Mouse (Mus musculus) neural tube, embryonic 13.5 days (tissue): ENCODE results near the gene Calcoco1. TPM values are rescaled to one million over a fixed set of nuclear protein-coding genes. Genes with fewer than 3 reads are reported as not detected.
A peak's percentile ranks its signal among the peaks of the same experiment; 100 is the strongest.

Source experiments
- ATAC-seq: fragments of 200-750 bp; cut with Nextera tagmentation; 2 replicates; pipeline ENCODE4 v1.8.0; 2017; ENCODE audit warnings: low read depth, mild to moderate bottlenecking, moderate TSS enrichment, moderate library complexity
- H3K27ac ChIP-seq: fragments of 300-500 bp; sonication (generic); replicated peaks from 2 replicates; pipeline ENCODE4 v1.5.1; 2015; ENCODE audit warnings: moderate library complexity, mild to moderate bottlenecking, inconsistent platforms
- H3K27me3 ChIP-seq: fragments of 300-500 bp; sonication (generic); 2 replicates; pipeline ENCODE4 v1.6.1; 2015; ENCODE audit warnings: mild to moderate bottlenecking, inconsistent platforms
- H3K36me3 ChIP-seq: fragments of 300-500 bp; sonication (generic); 2 replicates; pipeline ENCODE4 v1.6.1; 2015; ENCODE audit warnings: mild to moderate bottlenecking, inconsistent platforms
- H3K4me1 ChIP-seq: fragments of 300-500 bp; sonication (generic); replicated peaks from 2 replicates; pipeline ENCODE4 v1.6.1; 2015; ENCODE audit warnings: inconsistent platforms
- H3K4me2 ChIP-seq: fragments of 300-500 bp; sonication (generic); 2 replicates; pipeline ENCODE4 v1.6.1; 2015; ENCODE audit warnings: inconsistent platforms, mild to moderate bottlenecking, moderate library complexity
- H3K4me3 ChIP-seq: fragments of 300-500 bp; sonication (generic); 2 replicates; pipeline ENCODE4 v1.5.1; 2015; ENCODE audit warnings: mild to moderate bottlenecking, inconsistent platforms
- H3K9ac ChIP-seq: fragments of 300-500 bp; sonication (generic); 2 replicates; pipeline ENCODE4 v1.6.1; 2015; ENCODE audit warnings: moderate library complexity, mild to moderate bottlenecking, inconsistent platforms
- H3K9me3 ChIP-seq: fragments of 300-500 bp; sonication (generic); 2 replicates; pipeline ENCODE4 v1.6.1; 2016; ENCODE audit warnings: inconsistent platforms
- WGBS: fragments of 180-500 bp; shearing (Covaris S2); methylation state at CpG from one replicate; pipeline ENCODE4 v1.1.7; 2015; 5-methylcytosine and 5-hydroxymethylcytosine counted together
- polyA plus RNA-seq: library from polyadenylated mRNA; unstranded; fragments of >200 nt; fragmentation: Nextera tagmentation; extraction: Ambion mirVana; gene quantifications from 2 replicates; pipeline ENCODE4 v1.2.1, GENCODE M21; 2015

Gene Calcoco1
- polyA plus RNA-seq, 1 experiment from 2014 or later: 35.7 TPM

DNA sequence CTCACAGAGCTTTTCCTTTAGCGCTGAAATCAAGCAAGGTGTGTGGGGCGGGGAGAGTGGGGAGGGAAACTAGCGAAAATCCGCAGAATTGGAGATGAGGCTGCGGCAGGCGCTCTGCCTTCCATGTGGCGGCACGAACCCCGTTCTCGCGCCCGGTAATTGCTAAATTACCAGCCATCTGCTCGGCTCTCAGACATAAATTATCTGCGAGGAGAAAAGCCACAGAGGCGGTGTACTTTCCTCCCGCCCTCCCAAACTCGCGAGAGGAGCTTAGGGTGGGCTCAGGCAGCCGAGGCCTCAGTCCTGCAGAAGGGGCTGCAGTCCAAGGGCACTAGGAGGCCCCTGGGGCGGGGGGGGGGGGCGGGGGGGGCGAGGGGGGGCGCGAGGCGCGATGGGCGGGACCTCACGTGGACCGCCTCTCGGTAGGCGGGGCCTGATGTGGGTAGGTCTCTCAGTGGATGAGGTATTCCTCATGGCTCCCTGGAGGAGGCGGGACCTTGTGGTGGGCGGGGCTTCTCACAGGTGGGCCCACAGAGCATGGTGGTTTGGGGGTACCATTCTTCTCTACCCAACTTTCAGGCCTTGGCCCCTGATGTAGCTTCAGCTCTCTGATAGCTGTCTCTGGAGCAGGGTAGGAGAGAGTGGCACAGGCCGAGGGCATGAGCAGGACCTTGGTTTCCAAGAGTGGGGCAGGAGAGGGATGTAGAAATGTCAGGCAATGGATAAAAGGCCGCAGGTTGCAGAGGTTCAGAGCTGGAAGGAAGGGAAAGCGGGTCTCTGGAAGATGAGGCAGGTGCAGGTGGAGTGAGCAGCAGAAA, 14.4 kb upstream of the Calcoco1 start:
- peaks cover 54% of the 10 kb centered on the region for H3K4me1 ChIP-seq
- H3K27me3 ChIP-seq: peaks cover 59% of the 10 kb centered on the region
- H3K36me3 ChIP-seq: no peaks in the 10 kb centered on the region
- peak overlapping the region; percentile 37 for H3K4me2 ChIP-seq
- ATAC-seq: peak; percentile 28
- H3K27ac ChIP-seq: peak overlapping the region; percentile 89
- H3K9me3 ChIP-seq: no peaks in the 10 kb centered on the region
- WGBS: 10% methylated on average over 36 of the region's 36 CpGs
- H3K4me3 ChIP-seq: 0 out of 2 replicates have a peak overlapping the region, but pooled peaks have one; percentile 3
- H3K9ac ChIP-seq: no peak overlapping the region

DNA sequence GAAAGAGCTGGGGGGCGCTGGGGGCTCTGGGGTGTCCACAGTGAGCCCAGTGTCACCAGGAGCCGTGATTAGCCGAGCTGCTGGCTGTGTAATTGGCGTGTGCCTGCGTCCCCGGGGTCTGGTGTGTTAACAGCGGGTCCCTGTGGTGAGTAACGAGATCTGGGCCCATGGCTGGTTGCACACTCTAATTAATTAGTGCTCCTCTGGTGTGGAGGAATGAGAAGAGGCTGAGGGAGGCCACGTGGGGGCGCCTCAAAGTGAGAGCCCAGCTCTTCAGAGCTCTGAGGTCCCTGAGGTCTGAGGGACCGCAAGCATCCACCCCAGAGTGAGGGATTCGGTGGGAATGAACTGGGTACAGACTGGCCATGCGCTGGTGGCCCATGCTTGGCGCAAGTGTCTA, 13.1 kb upstream of the Calcoco1 start:
- Histone ChIP-seq H3K27me3 (peaks cover 49% of the 10 kb centered on the region), H3K36me3 (no peaks in the 10 kb centered on the region), H3K4me3 (no peak overlapping the region), H3K4me1 (peaks cover 54% of the 10 kb centered on the region), H3K27ac (peak overlapping the region; percentile 89), H3K9ac (no peak overlapping the region), H3K9me3 (no peaks in the 10 kb centered on the region), H3K4me2 (no peak overlapping the region)
- ATAC-seq: no peak
- whole genome bisulfite sequencing: 35% methylated on average over 14 of the region's 14 CpGs

DNA sequence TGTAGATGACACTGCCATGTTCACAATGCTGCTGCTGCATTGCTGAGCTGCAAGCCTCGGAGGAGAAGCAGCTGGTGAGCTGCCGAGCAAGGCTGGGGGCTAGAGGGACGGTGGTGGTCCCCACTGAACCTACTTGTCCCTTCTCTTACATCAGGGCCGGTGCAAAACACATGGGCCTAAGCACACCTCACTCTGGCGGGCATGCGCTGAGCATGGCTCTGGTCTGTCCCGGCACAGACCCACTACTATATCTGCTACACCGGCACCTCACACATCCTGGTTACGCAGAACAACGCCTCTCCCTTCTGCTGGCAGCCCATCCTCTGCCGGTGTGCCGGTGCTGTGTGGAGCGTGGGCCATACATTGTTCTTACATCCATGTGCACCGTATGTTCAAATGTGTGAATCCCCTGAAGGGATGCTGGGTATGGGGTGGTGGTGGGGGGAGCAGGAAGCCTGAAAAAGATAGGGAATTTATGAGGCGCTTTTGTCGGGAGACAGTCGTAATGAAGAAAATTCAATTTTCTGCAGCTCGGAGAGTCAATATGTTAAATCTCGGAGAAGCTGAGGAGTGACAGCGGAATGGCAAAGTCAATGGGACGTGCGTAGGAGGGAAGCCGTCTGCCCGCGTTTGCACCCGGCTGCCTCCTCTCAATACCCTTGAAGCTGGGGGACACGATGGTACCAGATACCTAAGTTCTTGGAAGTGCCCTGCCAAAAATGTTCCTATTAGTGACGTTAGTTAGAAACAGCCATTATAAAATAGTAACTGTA, 12.0 kb upstream of the Calcoco1 start:
- H3K4me1 ChIP-seq: peaks cover 54% of the 10 kb centered on the region
- H3K9me3 ChIP-seq: no peaks in the 10 kb centered on the region
- no peak overlapping the region for H3K9ac ChIP-seq
- H3K27ac ChIP-seq: peak overlapping the region; percentile 89
- no peak overlapping the region for H3K4me2 ChIP-seq
- no peaks in the 10 kb centered on the region for H3K36me3 ChIP-seq
- WGBS: 71% methylated on average over 28 of the region's 28 CpGs
- peaks cover 47% of the 10 kb centered on the region for H3K27me3 ChIP-seq
- no peak overlapping the region for H3K4me3 ChIP-seq
- ATAC-seq: no peak

DNA sequence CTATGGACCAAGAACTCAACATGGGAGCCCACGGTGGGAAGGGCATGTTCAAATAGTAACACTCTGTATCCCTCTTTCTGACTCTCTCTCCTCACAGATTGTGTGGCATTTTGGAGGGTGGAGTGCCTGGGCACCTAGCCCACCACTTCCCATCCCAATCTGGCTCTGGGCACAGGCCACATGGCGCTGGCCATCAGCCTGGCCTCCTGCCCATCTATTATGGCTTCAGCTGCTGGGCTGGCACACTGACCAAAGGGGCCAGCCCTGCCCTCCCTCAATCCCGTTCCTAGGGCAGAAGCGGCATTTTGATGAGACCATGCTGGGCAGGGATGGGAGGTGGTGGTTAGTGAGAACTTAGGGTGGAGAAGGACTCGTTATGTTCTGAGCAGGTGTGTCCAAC, 11.3 kb upstream of the Calcoco1 start:
- ATAC-seq: no peak
- H3K36me3 ChIP-seq: no peaks in the 10 kb centered on the region
- H3K9me3 ChIP-seq: no peaks in the 10 kb centered on the region
- H3K27me3 ChIP-seq: peaks cover 41% of the 10 kb centered on the region
- no peak overlapping the region for H3K4me2 ChIP-seq
- H3K4me1 ChIP-seq: peaks cover 54% of the 10 kb centered on the region
- 81% methylated on average over 5 of the region's 5 CpGs for WGBS
- H3K27ac ChIP-seq: peak overlapping the region; percentile 89
- H3K9ac ChIP-seq: no peak overlapping the region
- H3K4me3 ChIP-seq: no peak overlapping the region

DNA sequence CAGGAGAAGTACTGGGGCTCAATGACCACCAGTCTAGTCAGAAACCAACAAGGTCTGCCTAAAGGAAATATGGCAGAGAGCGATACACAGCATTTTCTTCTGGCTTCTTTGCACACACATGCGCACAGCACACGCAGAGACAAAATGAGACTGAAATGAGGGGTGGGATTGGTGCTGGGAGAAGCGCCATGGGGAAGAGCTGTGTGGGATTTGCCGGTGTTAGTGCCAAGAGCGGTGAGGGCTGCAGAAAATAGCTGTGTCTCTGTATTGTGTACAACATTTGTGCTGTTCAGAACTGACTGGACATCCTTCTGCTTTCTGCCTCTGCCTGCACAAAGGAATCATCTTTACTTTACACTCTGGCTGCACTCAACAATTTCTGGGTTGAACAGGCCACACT, 10.4 kb upstream of the Calcoco1 start:
- Histone ChIP-seq H3K27ac (peak overlapping the region; percentile 89; the same call in 1 of the 2 replicates), H3K36me3 (no peaks in the 10 kb centered on the region), H3K9me3 (no peaks in the 10 kb centered on the region), H3K27me3 (peaks cover 33% of the 10 kb centered on the region), H3K4me1 (peaks cover 48% of the 10 kb centered on the region), H3K4me3 (no peak overlapping the region), H3K9ac (no peak overlapping the region), H3K4me2 (no peak overlapping the region)
- no peak for ATAC-seq
- 86% methylated on average over 6 of the region's 6 CpGs for WGBS

DNA sequence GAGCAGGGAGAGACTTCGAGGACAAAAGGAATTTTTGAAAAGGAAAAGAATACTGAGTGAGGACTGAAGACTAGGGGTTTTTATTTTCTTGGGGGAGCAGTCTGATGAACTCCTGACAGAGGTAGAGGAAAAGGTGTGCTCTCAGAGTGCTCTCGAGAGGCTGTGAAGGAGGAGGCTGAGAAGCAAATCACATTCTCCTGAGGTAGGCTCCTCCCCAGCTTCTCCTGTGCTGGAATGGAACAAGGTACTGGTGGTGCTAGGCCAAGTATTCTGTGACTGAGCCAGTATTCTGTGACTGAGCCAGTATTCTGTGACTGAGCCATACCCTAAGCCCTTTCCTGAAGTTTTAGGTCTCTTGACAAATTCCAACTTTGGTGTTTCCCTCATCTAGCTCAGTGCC, 6.0 kb upstream of the Calcoco1 start:
- 72% methylated on average over 2 of the region's 2 CpGs for WGBS
- ATAC-seq: no peak
- H3K27ac ChIP-seq: no peak overlapping the region
- H3K36me3 ChIP-seq: no peaks in the 10 kb centered on the region
- peaks cover 15% of the 10 kb centered on the region for H3K27me3 ChIP-seq
- no peaks in the 10 kb centered on the region for H3K9me3 ChIP-seq
- no peak overlapping the region for H3K9ac ChIP-seq
- H3K4me2 ChIP-seq: no peak overlapping the region
- no peak overlapping the region for H3K4me3 ChIP-seq
- peaks cover 5% of the 10 kb centered on the region; the same call in 1 of the 2 replicates for H3K4me1 ChIP-seq

DNA sequence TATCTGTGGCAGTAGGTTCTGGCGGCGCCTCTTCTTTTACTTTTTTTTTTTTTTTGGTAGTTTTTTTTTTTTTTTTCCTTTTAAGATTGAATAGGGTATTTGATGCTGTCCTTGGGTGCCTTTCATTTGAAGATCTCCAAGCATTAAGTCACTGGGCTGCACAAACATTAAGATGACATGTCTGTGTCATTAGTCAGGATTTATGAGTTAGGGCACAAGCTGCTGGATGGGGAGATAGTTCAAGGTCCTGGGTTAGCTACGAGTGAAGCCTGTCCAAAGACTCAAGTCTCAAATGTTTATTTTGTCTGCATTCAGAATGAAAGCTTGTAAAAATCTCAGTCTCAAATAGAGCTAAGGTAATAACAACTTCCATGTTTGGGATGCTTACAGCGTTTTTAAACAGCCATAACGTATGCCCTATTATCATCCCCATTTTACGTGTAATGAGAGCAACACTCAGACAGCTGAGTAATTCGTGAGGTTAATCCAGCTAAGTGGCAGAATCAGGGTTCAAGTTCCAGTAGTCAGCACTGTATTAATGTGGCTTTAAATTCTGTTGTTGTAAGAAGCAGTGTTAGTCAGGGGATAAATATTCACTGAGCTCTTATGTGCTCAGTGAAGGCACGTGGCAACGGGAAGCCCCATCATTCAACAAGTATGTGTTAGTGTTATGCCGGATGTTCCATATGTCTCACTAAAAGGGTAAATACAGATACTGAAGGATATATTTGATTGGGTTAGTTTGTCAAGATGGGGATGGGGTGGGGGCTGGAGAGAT, 1.6 kb upstream of the Calcoco1 start:
- H3K4me1 ChIP-seq: peaks cover 24% of the 10 kb centered on the region
- H3K36me3 ChIP-seq: peaks cover 9% of the 10 kb centered on the region
- whole genome bisulfite sequencing: 79% methylated on average over 10 of the region's 10 CpGs
- no peaks in the 10 kb centered on the region; the same call in 1 of the 2 replicates for H3K27me3 ChIP-seq
- no peaks in the 10 kb centered on the region for H3K9me3 ChIP-seq
- no peak for ATAC-seq
- H3K9ac ChIP-seq: no peak overlapping the region
- no peak overlapping the region for H3K4me2 ChIP-seq
- no peak overlapping the region for H3K4me3 ChIP-seq
- H3K27ac ChIP-seq: no peak overlapping the region

DNA sequence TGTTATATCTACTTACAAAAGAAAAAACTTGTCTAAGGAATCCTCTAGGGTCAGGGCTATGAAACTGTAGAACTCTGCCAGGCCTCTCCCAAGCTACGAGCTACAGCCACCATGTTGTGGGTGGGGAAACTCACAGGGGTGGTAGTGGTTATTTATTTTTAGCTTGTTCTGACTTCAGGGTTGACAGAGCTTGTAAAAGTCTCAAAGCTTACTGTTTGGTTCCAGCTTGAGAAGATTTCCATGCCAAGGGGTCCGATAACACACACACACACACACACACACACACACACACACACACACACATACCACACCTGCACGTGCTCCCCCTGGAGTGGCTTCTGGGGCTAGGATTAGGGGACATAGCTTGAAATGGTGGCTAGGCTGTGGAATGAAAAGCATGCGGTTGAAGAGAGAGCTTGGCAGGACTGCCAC, 538 bp upstream of the Calcoco1 start:
- H3K9me3 ChIP-seq: no peaks in the 10 kb centered on the region
- peak overlapping the region; percentile 72 for H3K4me3 ChIP-seq
- H3K36me3 ChIP-seq: peaks cover 19% of the 10 kb centered on the region
- 61% methylated on average over 4 of the region's 4 CpGs for WGBS
- no peak overlapping the region for H3K27ac ChIP-seq
- H3K9ac ChIP-seq: no peak overlapping the region
- no peaks in the 10 kb centered on the region for H3K27me3 ChIP-seq
- ATAC-seq: peak; percentile 60
- peak overlapping the region; percentile 78 for H3K4me2 ChIP-seq
- H3K4me1 ChIP-seq: peaks cover 24% of the 10 kb centered on the region

DNA sequence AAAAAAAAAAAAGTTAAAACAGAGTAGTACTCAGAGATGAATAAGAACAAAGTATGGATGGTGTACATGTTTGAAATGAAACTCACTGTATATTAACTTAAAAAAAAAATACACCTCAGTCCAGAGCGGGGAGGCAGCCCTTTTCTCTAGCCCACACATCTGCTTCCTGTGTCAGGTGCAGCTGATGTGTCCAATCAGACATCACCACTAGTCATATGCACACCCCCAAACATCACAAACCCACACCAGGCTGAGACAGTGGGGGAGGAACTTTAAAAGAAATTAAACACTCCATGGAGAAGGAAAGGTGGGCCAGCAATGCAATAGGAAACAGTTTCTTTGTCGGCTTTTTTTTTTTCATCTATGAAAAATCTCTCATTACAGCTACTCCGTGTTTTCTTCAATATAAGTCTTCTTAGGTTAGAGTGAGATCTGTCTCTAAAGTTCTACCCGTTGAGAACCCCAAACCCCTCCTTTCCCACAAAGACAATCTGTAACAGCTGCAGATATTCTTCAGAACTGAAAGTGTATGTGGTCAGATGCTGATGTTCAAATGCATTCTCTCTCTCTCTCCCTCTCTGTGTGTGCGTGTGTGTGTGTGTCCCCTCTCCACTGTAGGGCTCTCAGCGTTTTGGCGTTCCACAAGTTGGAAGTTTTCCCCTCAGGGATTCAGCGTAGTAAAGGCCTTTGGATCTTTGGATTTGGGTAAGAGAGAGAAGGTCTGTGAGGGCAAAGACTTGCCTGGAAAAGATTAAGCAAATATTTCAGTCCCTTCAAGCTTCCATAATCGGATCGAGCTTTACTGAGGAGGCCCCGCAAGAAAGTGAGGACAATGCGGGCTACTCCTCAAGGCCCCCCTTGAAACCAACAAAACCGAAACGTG, 721 bp downstream of the Calcoco1 start:
- Histone ChIP-seq H3K27me3 (no peaks in the 10 kb centered on the region), H3K4me2 (peak overlapping the region; percentile 78), H3K4me1 (peaks cover 26% of the 10 kb centered on the region), H3K27ac (no peak overlapping the region), H3K36me3 (peaks cover 32% of the 10 kb centered on the region), H3K4me3 (peak overlapping the region; percentile 72), H3K9me3 (no peaks in the 10 kb centered on the region), H3K9ac (peak overlapping the region; percentile 76)
- ATAC-seq: peak; percentile 44
- WGBS: 21% methylated on average over 14 of the region's 14 CpGs

DNA sequence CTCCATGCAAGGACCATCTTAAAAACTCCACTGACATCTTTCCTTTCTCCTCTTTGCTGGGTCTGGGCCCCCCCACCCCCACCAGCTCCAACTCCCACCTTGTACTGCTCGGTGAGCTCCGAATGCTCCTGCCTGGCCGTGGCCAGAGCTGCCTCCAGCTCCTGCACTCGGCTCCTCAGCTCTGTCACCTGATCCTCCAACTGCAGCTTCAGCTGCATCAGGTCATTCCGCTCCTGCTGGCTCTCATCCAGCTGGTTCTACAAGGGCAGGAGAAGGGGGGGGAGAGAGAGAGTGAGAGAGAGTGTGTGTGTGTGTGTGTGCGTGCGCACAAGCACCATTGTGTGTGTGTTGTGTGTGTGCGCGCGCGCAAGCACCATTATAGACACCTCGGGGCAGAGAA, 5.8 kb downstream of the Calcoco1 start:
- Histone ChIP-seq H3K27me3 (no peaks in the 10 kb centered on the region; the same call in 1 of the 2 replicates), H3K36me3 (peaks cover 81% of the 10 kb centered on the region)
- 67% methylated on average over 12 of the region's 12 CpGs for WGBS

DNA sequence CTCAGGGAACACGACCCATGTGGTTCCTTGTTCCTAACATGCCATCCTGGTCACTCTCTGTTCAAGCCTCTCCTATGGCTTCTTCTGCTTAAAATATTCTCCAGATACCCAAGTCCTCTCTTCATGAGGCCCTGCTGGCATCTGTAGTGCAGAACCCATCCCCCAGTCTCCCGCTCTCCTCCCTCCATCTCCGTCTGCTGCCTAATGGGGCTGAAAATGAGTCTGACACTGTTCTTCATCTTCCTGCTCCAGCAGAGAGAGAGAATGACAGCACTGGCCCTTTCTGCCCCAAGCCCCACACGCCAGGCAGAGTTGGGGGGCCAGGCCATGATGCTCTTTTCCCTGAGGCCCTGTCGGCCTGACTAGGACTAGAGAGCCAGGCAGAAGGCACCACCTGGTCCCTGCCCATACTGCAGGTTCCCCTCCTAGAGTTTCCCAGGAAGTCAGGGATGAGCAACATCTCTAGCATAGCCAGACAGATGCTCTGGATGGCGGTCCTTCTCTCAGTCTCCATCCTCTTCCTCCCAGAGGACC, 14.2 kb downstream of the Calcoco1 start:
- 34% methylated on average over 6 of the region's 6 CpGs for WGBS

More for the DNA sequence above, 5.8 kb downstream of the Calcoco1 start:
- Histone ChIP-seq H3K9ac (no peak overlapping the region), H3K9me3 (no peaks in the 10 kb centered on the region), H3K4me3 (no peak overlapping the region), H3K4me1 (peaks cover 14% of the 10 kb centered on the region), H3K4me2 (no peak overlapping the region), H3K27ac (no peak overlapping the region)
- ATAC-seq: no peak

More for the DNA sequence above, 14.2 kb downstream of the Calcoco1 start:
- Histone ChIP-seq H3K4me3 (no peak overlapping the region), H3K36me3 (peaks cover 62% of the 10 kb centered on the region), H3K9ac (peak overlapping the region; percentile 49; the same call in 1 of the 2 replicates), H3K27me3 (peaks cover 16% of the 10 kb centered on the region), H3K9me3 (no peaks in the 10 kb centered on the region), H3K27ac (peak overlapping the region; percentile 70), H3K4me1 (peaks cover 36% of the 10 kb centered on the region), H3K4me2 (no peak overlapping the region)
- ATAC-seq: peak; percentile 17; the same call in 1 of the 2 replicates
